Mouse (Mus musculus): ENCODE data around the gene Prl2b1. TPM values are rescaled to one million over a fixed set of nuclear protein-coding genes. Genes with fewer than 3 reads are reported as not detected.

The Prl2b1 gene
- 0.19 and 1.3 TPM in 2 replicates for polyA plus RNA-seq (2012; rRNA removed)

GRCm38 (mm10) chr13:27390746-27391145 is at the start of gene Prl2b1:
TSS of gene Prl2b1 (minus strand) at chr13:27390846.
- DNase-seq (ENCODE audit: low read depth): no peak

GRCm38 (mm10) chr13:27438588-27438987 is 47.9 kb upstream of the Prl2b1 start, which contains the start of gene Prl8a6:
TSS of gene Prl8a6 (minus strand) at chr13:27438688.
- TF ChIP-seq CTCF (IDR thresholded peaks at IDR 0.05; ENCODE audit: borderline replicate concordance, extremely low read depth, insufficient read depth, insufficient read length) (no peak), POLR2A (IDR thresholded peaks at IDR 0.05; ENCODE audit: borderline replicate concordance, extremely low read depth, insufficient read depth, insufficient read length, poor library complexity, severe bottlenecking) (no peak)
- no peak for DNase-seq (ENCODE audit: low read depth)

More at GRCm38 (mm10) chr13:27390746-27391145, at the start of gene Prl2b1:
- TF ChIP-seq CTCF (IDR thresholded peaks at IDR 0.05; ENCODE audit: borderline replicate concordance, extremely low read depth, insufficient read depth, insufficient read length) (no peak), POLR2A (IDR thresholded peaks at IDR 0.05; ENCODE audit: borderline replicate concordance, extremely low read depth, insufficient read depth, insufficient read length, poor library complexity, severe bottlenecking) (no peak)

GRCm38 (mm10) chr13:27433159-27433558 is 42.5 kb upstream of the Prl2b1 start:
- TF ChIP-seq CTCF (IDR thresholded peaks at IDR 0.05; ENCODE audit: borderline replicate concordance, extremely low read depth, insufficient read depth, insufficient read length) (no peak), POLR2A (IDR thresholded peaks at IDR 0.05; ENCODE audit: borderline replicate concordance, extremely low read depth, insufficient read depth, insufficient read length, poor library complexity, severe bottlenecking) (no peak)
- DNase-seq (ENCODE audit: low read depth): no peak

- TF ChIP-seq CTCF (IDR thresholded peaks at IDR 0.05; ENCODE audit: borderline replicate concordance, extremely low read depth, insufficient read depth, insufficient read length): no peak
- TF ChIP-seq POLR2A (IDR thresholded peaks at IDR 0.05; ENCODE audit: borderline replicate concordance, extremely low read depth, insufficient read depth, insufficient read length, poor library complexity, severe bottlenecking): no peak
- DNase-seq (ENCODE audit: low read depth): no peak
Measured at GRCm38 (mm10) chr13:27413640-27414039, 23.0 kb upstream of the Prl2b1 start.

- peak; percentile 91 for DNase-seq (ENCODE audit: low read depth)
- no peak for TF ChIP-seq CTCF (IDR thresholded peaks at IDR 0.05; ENCODE audit: borderline replicate concordance, extremely low read depth, insufficient read depth, insufficient read length)
- TF ChIP-seq POLR2A (IDR thresholded peaks at IDR 0.05; ENCODE audit: borderline replicate concordance, extremely low read depth, insufficient read depth, insufficient read length, poor library complexity, severe bottlenecking): no peak
Measured at GRCm38 (mm10) chr13:27399061-27399724, 8.5 kb upstream of the Prl2b1 start.

GRCm38 (mm10) chr13:27345373-27345772 is 45.3 kb downstream of the Prl2b1 start, which contains the start of gene Prl8a2:
TSS of gene Prl8a2 (plus strand) at chr13:27345673.
- TF ChIP-seq CTCF (IDR thresholded peaks at IDR 0.05; ENCODE audit: borderline replicate concordance, extremely low read depth, insufficient read depth, insufficient read length): no peak
- no peak for TF ChIP-seq POLR2A (IDR thresholded peaks at IDR 0.05; ENCODE audit: borderline replicate concordance, extremely low read depth, insufficient read depth, insufficient read length, poor library complexity, severe bottlenecking)
- no peak for DNase-seq (ENCODE audit: low read depth)

- no peak for TF ChIP-seq CTCF (IDR thresholded peaks at IDR 0.05; ENCODE audit: borderline replicate concordance, extremely low read depth, insufficient read depth, insufficient read length)
- TF ChIP-seq POLR2A (IDR thresholded peaks at IDR 0.05; ENCODE audit: borderline replicate concordance, extremely low read depth, insufficient read depth, insufficient read length, poor library complexity, severe bottlenecking): no peak
- DNase-seq (ENCODE audit: low read depth): peak; percentile 31
Measured at GRCm38 (mm10) chr13:27342733-27343275, 47.8 kb downstream of the Prl2b1 start.

- DNase-seq (ENCODE audit: low read depth): peak; percentile 73
- TF ChIP-seq CTCF (IDR thresholded peaks at IDR 0.05; ENCODE audit: borderline replicate concordance, extremely low read depth, insufficient read depth, insufficient read length): no peak
Measured at GRCm38 (mm10) chr13:27334989-27335388, 55.7 kb downstream of the Prl2b1 start.

Other genes with a start within 250 kb of the Prl2b1 start
- gene Prl3d3, start 234.1 kb downstream of the Prl2b1 start, polyA plus RNA-seq (2012; rRNA removed): not detected in 2 replicates
- not detected in 2 replicates for gene Prl3c1, start 194.2 kb downstream of the Prl2b1 start, polyA plus RNA-seq (2012; rRNA removed)
- 1.3 and 3.2 TPM in 2 replicates for gene Prl3b1, start 149.0 kb downstream of the Prl2b1 start, polyA plus RNA-seq (2012; rRNA removed)
- gene Prl3a1, start 131.4 kb downstream of the Prl2b1 start, polyA plus RNA-seq (2012; rRNA removed): not detected in 2 replicates
- 0.14 TPM in 1 of 2 replicates, not detected in the other for gene Prl6a1, start 78.2 kb downstream of the Prl2b1 start, polyA plus RNA-seq (2012; rRNA removed)
- 0.13 TPM in 1 of 2 replicates, not detected in the other for gene Prl8a2, start 45.2 kb downstream of the Prl2b1 start, polyA plus RNA-seq (2012; rRNA removed)
- gene Prl8a6, start 47.8 kb upstream of the Prl2b1 start, polyA plus RNA-seq (2012; rRNA removed): not detected in 2 replicates
- gene Prl8a8, start 122.4 kb upstream of the Prl2b1 start, polyA plus RNA-seq (2012; rRNA removed): not detected in 2 replicates
- gene Prl8a9, start 173.8 kb upstream of the Prl2b1 start, polyA plus RNA-seq (2012; rRNA removed): 0.21 and 0.37 TPM in 2 replicates
- not detected in 2 replicates for gene Prl8a1, start 191.3 kb upstream of the Prl2b1 start, polyA plus RNA-seq (2012; rRNA removed)
- gene Prl7b1, start 219.7 kb upstream of the Prl2b1 start, polyA plus RNA-seq (2012; rRNA removed): not detected in 2 replicates

Data from brain, embryonic 14.5 days (tissue).